Comparison of ENCODE assay signal across 8 mouse cellular contexts in the genomic region with DNA sequence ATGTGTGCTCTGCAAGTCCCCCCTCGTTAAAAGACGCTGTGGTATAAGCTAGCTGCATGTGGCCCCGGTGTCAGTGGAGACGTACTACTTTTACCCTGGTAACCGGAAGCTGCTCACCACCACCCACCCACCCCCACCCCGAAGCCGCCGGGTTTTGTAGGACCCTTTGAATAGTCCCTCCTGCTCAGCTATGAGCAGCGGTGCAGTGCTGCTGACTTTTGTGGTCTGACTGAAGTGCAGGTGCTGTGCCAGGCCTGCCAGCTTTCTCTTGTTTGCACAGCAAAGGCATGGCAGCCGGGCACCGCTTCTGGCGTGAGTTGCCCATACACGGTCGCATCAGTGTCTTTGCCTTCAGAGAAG.
A peak's percentile ranks its signal among the peaks of the same experiment; 100 is the strongest.
DNase-seq lines count a peak whose midpoint lies in the region; ATAC-seq and TF ChIP-seq lines count a peak whose summit lies in the region.

No protein-coding gene starts in this region.

- WGBS in liver, embryonic 13.5 days (ENCODE audit: insufficient replicate concordance): 56% methylated on average over 14 of the region's 14 CpGs
- 85% methylated on average over 14 of the region's 14 CpGs for WGBS in stomach, embryonic 16.5 days

- peak overlapping the region; percentile 57 for H3K4me2 ChIP-seq in liver, embryonic 13.5 days
- H3K4me2 ChIP-seq in stomach, embryonic 16.5 days (ENCODE audit: low read depth, low read length): peak overlapping the region; percentile 50; the same call in 1 of the 2 replicates

- H3K9me3 ChIP-seq in liver, embryonic 13.5 days (replicated peaks): no peaks in the 10 kb centered on the region
- no peaks in the 10 kb centered on the region for H3K9me3 ChIP-seq in stomach, embryonic 16.5 days (replicated peaks; ENCODE audit: control insufficient read depth, low read length)

- intact Hi-C loops in left cerebral cortex, postnatal 4 days (cut with DNase I): no loop called here
- intact Hi-C loops in left cerebral cortex, postnatal 10 days (cut with DNase I): no loop called here
- intact Hi-C loops in gastrocnemius, postnatal 14 days (cut with DNase I; ENCODE audit: low total_unique reads): no loop called here

- peak overlapping the region; percentile 54 for H3K9ac ChIP-seq in liver, embryonic 13.5 days
- H3K9ac ChIP-seq in stomach, embryonic 16.5 days (ENCODE audit: low read length): peak overlapping the region; percentile 66

- H3K27ac ChIP-seq in bone marrow macrophage, adult 2 months (ENCODE audit: insufficient read depth, low read depth, low read length): no peak overlapping the region
- no peak overlapping the region for H3K27ac ChIP-seq in liver, embryonic 13.5 days
- H3K27ac ChIP-seq in stomach, embryonic 16.5 days (ENCODE audit: low read length): peak overlapping the region; percentile 79

- H3K27me3 ChIP-seq in liver, embryonic 13.5 days: no peaks in the 10 kb centered on the region
- H3K27me3 ChIP-seq in stomach, embryonic 16.5 days (ENCODE audit: control insufficient read depth, insufficient read depth, low read length): no peaks in the 10 kb centered on the region

- H3K4me3 ChIP-seq in bone marrow macrophage, adult 2 months (ENCODE audit: insufficient read depth, low read length): peak overlapping the region; percentile 56
- H3K4me3 ChIP-seq in liver, embryonic 13.5 days (replicated peaks): peak overlapping the region; percentile 41; the same call in 1 of the 2 replicates
- peak overlapping the region; percentile 31; the same call in 1 of the 2 replicates for H3K4me3 ChIP-seq in stomach, embryonic 16.5 days (replicated peaks; ENCODE audit: low read length)

- TF ChIP-seq POLR2A in bone marrow macrophage, adult 2 months (IDR thresholded peaks at IDR 0.05; ENCODE audit: borderline replicate concordance, low read depth, low read length): no peak

- DNase-seq in left cerebral cortex, postnatal 4 days: peak; percentile 48
- DNase-seq in left cerebral cortex, postnatal 10 days (ENCODE audit: extremely low spot score in 1 of 2, low spot score in 2 of 2): no peak
- DNase-seq in liver, embryonic 13.5 days: no peak
- DNase-seq in layer of hippocampus, adult 9-10 months (ENCODE audit: low spot score): no peak
- no peak for DNase-seq in gastrocnemius, postnatal 14 days
- no peak for DNase-seq in urinary bladder, postnatal 10 days (ENCODE audit: low spot score)

- no peak for ATAC-seq in liver, embryonic 13.5 days (ENCODE audit: low read depth)
- no peak for ATAC-seq in stomach, embryonic 16.5 days (ENCODE audit: insufficient read depth, low FRiP score)

- no peaks in the 10 kb centered on the region for H3K36me3 ChIP-seq in liver, embryonic 13.5 days
- H3K36me3 ChIP-seq in stomach, embryonic 16.5 days (ENCODE audit: control insufficient read depth, insufficient read depth, low read length): no peaks in the 10 kb centered on the region

- peaks cover 10% of the 10 kb centered on the region; the same call in 1 of the 2 replicates for H3K4me1 ChIP-seq in bone marrow macrophage, adult 2 months (ENCODE audit: control insufficient read depth, insufficient read depth, low read length)
- peaks cover 9% of the 10 kb centered on the region for H3K4me1 ChIP-seq in liver, embryonic 13.5 days (replicated peaks)
- H3K4me1 ChIP-seq in stomach, embryonic 16.5 days (ENCODE audit: control insufficient read depth, insufficient read depth, low read length): peaks cover 28% of the 10 kb centered on the region

- TF ChIP-seq CTCF in bone marrow macrophage, adult 2 months (IDR thresholded peaks at IDR 0.05; ENCODE audit: low read depth, low read length): no peak
